Mouse (Mus musculus): ENCODE measurements at regions not wholly inside any gene's neighbourhood (a gene's known extent, or its start where the extent isn't known, plus 50 kb on each side); places are given as distances from the start of the nearest gene placed in this dataset.

DNA sequence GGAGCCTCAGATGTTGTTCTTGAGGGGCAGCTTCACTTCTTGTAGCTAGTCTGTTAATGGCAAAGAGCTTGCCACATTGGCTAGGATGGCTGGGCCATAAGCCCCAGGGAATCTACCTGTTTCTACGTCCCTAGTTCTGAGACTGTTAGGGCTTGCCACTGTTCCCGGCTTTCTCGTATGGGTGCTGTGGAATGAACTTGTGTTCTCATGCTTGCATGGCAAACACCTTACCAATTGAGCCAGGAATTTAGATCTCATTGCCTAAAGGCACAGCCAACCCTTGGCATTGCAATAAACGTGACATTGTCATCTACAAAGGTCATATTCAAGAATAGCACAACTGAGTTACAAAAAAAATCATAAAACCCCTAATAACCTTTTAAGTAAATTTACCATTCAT lies 489.8 kb downstream of the Ccdc171 start:
- TF ChIP-seq CTCF (IDR thresholded peaks at IDR 0.05; ENCODE audit: control insufficient read depth, insufficient read depth, insufficient replicate concordance, low read depth, low read length): no peak
- no peak for TF ChIP-seq POLR2A (IDR thresholded peaks at IDR 0.05; ENCODE audit: control insufficient read depth, low read depth, low read length)
